Mouse (Mus musculus): ENCODE data around the gene Prkag2.
A peak's percentile ranks its signal among the peaks of the same experiment; 100 is the strongest.

The Prkag2 gene

DNA sequence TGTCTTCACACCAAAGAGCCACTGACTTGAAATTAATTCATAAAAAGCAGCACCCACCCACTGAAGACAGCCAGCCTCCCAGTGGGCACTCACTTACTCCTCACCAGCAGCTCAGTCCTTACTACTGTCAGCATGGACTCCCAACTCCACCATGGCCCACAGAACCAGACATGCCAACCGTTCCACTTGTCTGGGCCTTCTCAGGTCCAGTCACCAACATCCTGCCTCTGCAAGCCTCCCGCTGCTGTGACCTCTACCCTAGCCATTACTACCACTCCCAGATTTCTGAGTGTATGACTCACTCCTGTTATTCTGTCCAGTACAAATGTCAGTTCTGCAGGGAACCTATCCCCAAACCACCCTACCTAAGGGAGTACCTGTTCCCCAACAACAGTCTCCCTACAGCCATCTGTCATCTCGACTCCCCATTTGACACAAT is 279.0 kb downstream of the Prkag2 start:
- peak; percentile 31 for DNase-seq

DNA sequence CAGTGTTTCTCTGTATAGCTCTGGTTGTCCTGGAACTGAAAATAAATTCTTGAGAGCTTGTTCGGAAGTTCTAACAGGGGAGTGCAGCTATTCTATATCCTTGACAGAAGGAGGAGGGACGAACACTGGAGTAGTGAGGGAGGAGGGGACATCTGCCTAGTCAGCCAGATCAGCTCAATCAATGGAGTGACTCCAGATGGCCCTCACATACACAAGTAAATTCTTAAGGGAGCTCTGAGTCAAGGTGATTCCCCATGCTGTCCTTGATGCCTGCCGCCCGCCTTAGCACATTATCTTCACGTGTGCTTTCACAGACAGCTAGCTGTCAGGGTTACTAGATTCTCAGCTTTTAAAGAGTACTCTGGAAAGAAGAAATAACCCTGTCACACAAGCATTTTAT is 279.8 kb downstream of the Prkag2 start:
- DNase-seq, result peak; percentile 43

DNA sequence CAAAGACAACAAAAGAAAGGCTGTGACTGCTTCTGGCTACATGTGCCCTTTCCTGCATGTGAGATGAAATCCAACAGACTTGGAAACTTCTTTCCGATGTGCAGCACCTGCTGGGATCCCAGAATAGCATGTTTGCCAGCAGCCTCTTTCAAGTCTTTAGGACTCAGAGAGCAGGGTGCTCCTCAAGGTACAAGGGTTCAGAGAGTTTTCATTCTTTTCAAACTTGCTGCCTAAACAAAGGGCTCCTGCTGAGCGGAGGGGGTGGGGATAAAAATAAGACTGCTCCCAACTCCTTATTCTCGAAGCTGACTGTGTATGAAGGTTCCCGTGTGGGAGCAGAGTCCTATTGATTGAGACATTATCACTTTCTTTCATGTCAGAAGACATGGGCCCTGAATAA is 283.3 kb downstream of the Prkag2 start:
- no peak for DNase-seq

DNA sequence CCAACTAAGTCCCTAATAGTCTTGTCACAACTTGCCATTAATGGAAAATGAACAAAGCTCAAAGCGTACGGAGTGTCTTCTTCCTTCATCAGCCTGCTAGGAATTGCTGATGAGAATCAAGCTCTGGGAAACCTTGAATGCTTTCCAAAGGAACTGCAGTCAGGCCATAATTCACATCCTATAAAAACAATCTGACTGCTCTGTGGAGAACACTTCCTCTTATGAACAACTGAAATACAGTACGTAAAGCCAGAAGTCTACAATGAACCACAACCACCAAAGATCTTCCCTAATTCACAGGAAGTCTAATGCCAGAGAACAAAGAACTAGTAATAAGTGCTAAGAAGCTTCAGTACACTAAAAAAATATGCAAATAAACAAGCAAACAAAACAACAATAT is 286.5 kb downstream of the Prkag2 start:
- no peak for DNase-seq

DNA sequence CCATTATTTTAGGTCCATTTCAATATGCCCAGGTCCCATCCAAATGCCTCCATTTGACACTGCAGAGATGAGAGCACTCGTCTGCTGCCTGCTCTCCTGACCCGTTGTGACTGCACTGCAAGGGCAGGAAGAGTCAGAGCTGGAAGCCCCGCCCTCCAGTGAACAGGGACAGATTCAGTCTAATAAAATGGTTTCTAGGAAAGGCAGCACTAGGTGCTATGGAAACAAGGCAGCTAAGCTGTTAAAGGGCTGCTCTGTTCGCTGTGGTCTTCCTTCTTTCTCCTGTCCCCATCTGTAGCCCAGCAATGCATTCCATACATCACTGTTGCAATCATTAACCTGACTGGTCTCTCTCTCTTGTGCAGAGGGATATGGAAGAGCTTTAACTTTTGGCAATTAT is 287.4 kb downstream of the Prkag2 start:
- no peak for DNase-seq
